Mouse (Mus musculus) cerebellum, adult 2 months (tissue): ENCODE data around the gene Kctd12. TPM values are rescaled to one million over a fixed set of nuclear protein-coding genes. Genes with fewer than 3 reads are reported as not detected.
A peak's percentile ranks its signal among the peaks of the same experiment; 100 is the strongest.

Experiments used
- DNase-seq, 2 experiments: peaks; one replicate each; pipeline ENCODE4 v3.0.0; 2021
- H3K27ac ChIP-seq: fragments of 200-500 bp; 2 replicates; pipeline ENCODE4 v1.5.1; 2012; ENCODE audit warnings: low read length, control low read depth, inconsistent platforms; ENCODE audit not compliant: insufficient read depth
- H3K27me3 ChIP-seq: fragments of 200-500 bp; 2 replicates; pipeline ENCODE4 v1.6.1; 2012; ENCODE audit warnings: inconsistent platforms, mild to moderate bottlenecking, low read length, moderate library complexity; ENCODE audit not compliant: control insufficient read depth, insufficient read depth
- H3K4me1 ChIP-seq: fragments of 200-500 bp; 2 replicates; pipeline ENCODE4 v1.6.1; 2011; ENCODE audit warnings: low read length; ENCODE audit not compliant: control insufficient read depth, insufficient read depth
- H3K4me3 ChIP-seq: fragments of 200-500 bp; replicated peaks from 2 replicates; pipeline ENCODE3; 2011; ENCODE audit warnings: mild to moderate bottlenecking, low read depth, low read length, control low read depth; ENCODE audit not compliant: insufficient read depth
- CTCF ChIP-seq: fragments of 200-500 bp; IDR thresholded peaks from 2 replicates; pipeline ENCODE4 v1.5.1; 2011; ENCODE audit warnings: low read depth, mild to moderate bottlenecking, control low read depth, low read length, moderate library complexity, borderline replicate concordance; ENCODE audit not compliant: insufficient read depth
- POLR2A ChIP-seq: fragments of 200-500 bp; IDR thresholded peaks from 2 replicates; pipeline ENCODE4 v1.6.1; 2011; ENCODE audit warnings: low read length, control low read depth, borderline replicate concordance; ENCODE audit not compliant: insufficient read depth
- WGBS: fragments of 180-500 bp; shearing (Covaris S2); methylation state at CpG from one replicate; pipeline ENCODE4 v1.1.7; 2018; 5-methylcytosine and 5-hydroxymethylcytosine counted together
- polyA plus RNA-seq: library from polyadenylated mRNA; depleted of rRNA; stranded (reverse); fragments of >200 nt; gene quantifications from 2 replicates; pipeline ENCODE4 v1.2.3, GENCODE M21; 2012

Kctd12 gene
- polyA plus RNA-seq, 1 experiment: 45.8 TPM

DNA sequence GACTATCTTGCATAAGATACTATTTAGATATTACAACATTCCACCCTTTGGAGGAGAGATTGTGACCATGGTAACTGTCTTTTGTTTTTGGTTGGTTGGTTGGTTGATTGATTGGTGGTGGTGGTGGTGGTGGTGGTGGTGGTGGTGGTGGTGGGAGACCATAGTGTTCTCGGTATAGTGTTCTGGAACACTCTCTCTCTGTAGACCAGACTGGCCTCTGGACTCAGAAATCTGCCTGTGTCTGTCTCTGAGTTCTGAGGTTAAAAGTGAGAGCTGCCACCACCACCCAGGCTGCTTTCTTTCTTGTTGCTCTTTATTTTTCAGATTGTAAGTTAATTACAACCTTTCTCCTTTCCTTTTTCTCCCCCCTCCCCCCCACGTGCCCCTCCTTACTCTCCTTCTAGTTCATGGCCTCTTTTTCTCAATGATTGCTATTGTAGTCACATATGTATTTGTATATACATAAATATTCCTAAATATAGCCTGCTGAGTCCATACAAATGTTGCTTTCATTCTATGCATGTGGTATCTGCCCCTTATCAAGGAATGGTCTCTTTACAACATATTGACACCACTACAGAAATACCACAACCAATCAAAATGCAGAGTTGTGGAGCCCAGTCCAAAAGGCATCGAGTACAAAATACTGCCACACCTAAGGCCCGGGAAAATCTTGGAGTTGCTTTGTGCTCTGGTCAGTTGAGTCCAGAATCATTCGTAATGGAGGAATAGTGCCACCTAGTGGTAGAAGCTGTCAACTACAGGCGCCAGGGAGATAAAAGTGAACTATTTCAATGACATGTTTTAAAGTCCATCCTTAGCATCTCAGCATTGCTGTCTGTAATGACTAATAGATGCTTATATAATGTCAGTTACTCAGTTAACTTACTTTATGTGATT lies 12.5 kb upstream of the Kctd12 start:
- no peaks in the 10 kb centered on the region for H3K27me3 ChIP-seq
- 17% methylated on average over 6 of the region's 6 CpGs for WGBS
- H3K27ac ChIP-seq: no peak overlapping the region
- peak; percentile 76 for TF ChIP-seq CTCF
- TF ChIP-seq POLR2A: no peak
- peak; percentile 67 to 79 for DNase-seq
- H3K4me1 ChIP-seq: no peaks in the 10 kb centered on the region
- H3K4me3 ChIP-seq: no peak overlapping the region

GRCm38 (mm10) chr14:102990765-102991164 lies 8.3 kb upstream of the Kctd12 start:
- TF ChIP-seq POLR2A: no peak
- no peak for TF ChIP-seq CTCF
- Histone ChIP-seq H3K4me3 (no peak overlapping the region), H3K4me1 (no peaks in the 10 kb centered on the region), H3K27me3 (no peaks in the 10 kb centered on the region), H3K27ac (no peak overlapping the region)
- DNase-seq: no peak
- WGBS: 16% methylated on average over 3 of the region's 3 CpGs

GRCm38 (mm10) chr14:102989866-102990265 lies 7.4 kb upstream of the Kctd12 start:
- 67% methylated on average over 5 of the region's 5 CpGs for WGBS
- no peak overlapping the region for H3K4me3 ChIP-seq
- DNase-seq: no peak
- no peak for TF ChIP-seq CTCF
- no peak for TF ChIP-seq POLR2A
- no peaks in the 10 kb centered on the region for H3K4me1 ChIP-seq
- no peak overlapping the region for H3K27ac ChIP-seq
- H3K27me3 ChIP-seq: no peaks in the 10 kb centered on the region

GRCm38 (mm10) chr14:102989254-102989653 lies 6.8 kb upstream of the Kctd12 start:
- Histone ChIP-seq H3K27ac (no peak overlapping the region), H3K27me3 (no peaks in the 10 kb centered on the region), H3K4me1 (no peaks in the 10 kb centered on the region), H3K4me3 (no peak overlapping the region)
- DNase-seq: no peak
- WGBS: 90% methylated on average over 4 of the region's 4 CpGs
- TF ChIP-seq CTCF: no peak
- no peak for TF ChIP-seq POLR2A

GRCm38 (mm10) chr14:102987626-102988025 lies 5.2 kb upstream of the Kctd12 start:
- Histone ChIP-seq H3K4me3 (no peak overlapping the region), H3K27ac (no peak overlapping the region), H3K27me3 (no peaks in the 10 kb centered on the region), H3K4me1 (no peaks in the 10 kb centered on the region)
- 95% methylated on average over 5 of the region's 5 CpGs for WGBS
- TF ChIP-seq POLR2A: no peak
- TF ChIP-seq CTCF: no peak
- no peak for DNase-seq

DNA sequence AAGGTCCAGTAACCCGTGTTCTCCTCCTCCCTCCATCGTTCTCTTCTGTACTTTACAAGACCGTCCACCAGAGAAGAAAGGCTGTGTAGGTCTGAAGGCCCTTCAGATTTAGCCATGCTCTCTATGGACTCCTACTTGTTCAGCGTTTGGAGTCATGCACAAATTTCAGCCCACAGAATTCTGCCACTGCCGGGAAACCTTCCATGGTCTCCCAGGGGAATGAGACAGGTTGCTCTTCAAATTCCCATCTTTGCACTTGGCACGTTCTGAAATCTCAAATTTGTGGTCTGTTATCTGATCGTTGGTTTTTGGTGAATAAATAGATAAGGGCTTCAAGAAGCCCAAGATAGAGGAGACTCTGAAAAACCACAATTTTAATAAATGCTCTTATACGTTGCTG lies 1.2 kb upstream of the Kctd12 start:
- DNase-seq: no peak
- WGBS: 63% methylated on average over 8 of the region's 8 CpGs
- Histone ChIP-seq H3K4me1 (peaks cover 3% of the 10 kb centered on the region; the same call in 1 of the 2 replicates), H3K4me3 (no peak overlapping the region), H3K27ac (no peak overlapping the region), H3K27me3 (no peaks in the 10 kb centered on the region)
- TF ChIP-seq CTCF: no peak
- no peak for TF ChIP-seq POLR2A

DNA sequence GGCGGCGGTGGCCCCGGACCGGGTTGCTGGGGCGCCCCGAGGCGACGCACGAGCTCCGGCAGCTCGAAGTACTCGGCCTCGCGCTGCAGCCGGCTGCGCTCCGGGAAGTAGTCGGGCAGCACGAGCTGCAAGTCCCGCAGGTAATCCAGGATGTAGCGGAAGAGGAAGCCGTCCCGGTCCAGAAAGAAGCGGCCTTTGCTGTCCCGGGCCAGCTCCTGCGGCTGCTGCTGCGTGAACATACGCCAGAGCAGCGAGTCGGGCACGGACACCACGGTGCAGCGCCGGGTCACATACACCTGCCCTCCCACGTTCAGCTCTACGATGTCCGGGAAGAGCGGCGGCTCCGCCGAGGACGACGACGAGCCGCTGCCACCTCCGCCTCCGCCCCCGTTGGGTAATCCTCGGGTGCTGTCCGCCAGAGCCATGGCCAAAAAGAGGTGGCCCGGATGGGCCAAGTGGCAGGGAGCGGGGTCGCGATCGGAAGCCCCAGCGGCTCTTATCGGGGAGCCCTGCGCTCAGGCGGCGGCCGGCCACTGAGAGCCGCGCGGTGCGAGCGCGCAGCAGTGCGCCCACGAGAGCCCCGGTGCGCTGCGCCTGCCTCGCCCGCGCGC lies 316 bp downstream of the Kctd12 start:
- peak overlapping the region; percentile 94 for H3K27ac ChIP-seq
- peak; percentile 69 to 77 for DNase-seq
- TF ChIP-seq CTCF (no peak), POLR2A (peak; percentile 75)
- no peaks in the 10 kb centered on the region for H3K27me3 ChIP-seq
- WGBS: under 1% methylated on average over 76 of the region's 76 CpGs
- peak overlapping the region; percentile 85 for H3K4me3 ChIP-seq
- H3K4me1 ChIP-seq: peaks cover 3% of the 10 kb centered on the region; the same call in 1 of the 2 replicates
